Mouse (Mus musculus) liver, adult 2 months (tissue): Measurements from ENCODE around the gene Siglecg.

Source experiments
- CTCF ChIP-seq: fragments of 200-500 bp; IDR thresholded peaks from 2 replicates; pipeline ENCODE4 v1.5.1; 2011; ENCODE audit warnings: low read depth, low read length, control low read depth
- POLR2A ChIP-seq: fragments of 200-500 bp; IDR thresholded peaks from 2 replicates; pipeline ENCODE4 v1.6.1; 2011; ENCODE audit warnings: low read length, control low read depth; ENCODE audit not compliant: insufficient read depth; ENCODE audit errors: extremely low read depth

GRCm38 (mm10) chr7:43452609-43453008 lies 44.6 kb downstream of the Siglecg start:
- TF ChIP-seq CTCF (peak; percentile 39), POLR2A (no peak)
